Mouse (Mus musculus): ENCODE results near the gene Letm1. TPM values are rescaled to one million over a fixed set of nuclear protein-coding genes. Genes with fewer than 3 reads are reported as not detected.
A peak's percentile ranks its signal among the peaks of the same experiment; 100 is the strongest.

The Letm1 gene
- polyA plus RNA-seq, 1 experiment = 33.8 TPM

GRCm38 (mm10) chr5:33730516-33730915 lies 52.1 kb downstream of the Letm1 start:
- Histone ChIP-seq H3K36me3 (ENCODE audit: control insufficient read depth, insufficient read depth, low read length) (no peaks in the 10 kb centered on the region), H3K27ac (ENCODE audit: insufficient read depth, low read length) (no peak overlapping the region), H3K4me1 (ENCODE audit: control insufficient read depth, insufficient read depth, insufficient read length) (no peaks in the 10 kb centered on the region), H3K4me3 (ENCODE audit: extremely low read depth, insufficient read depth, insufficient read length) (no peak overlapping the region), H3K27me3 (ENCODE audit: control insufficient read depth, insufficient read depth, low read length) (no peaks in the 10 kb centered on the region)
- no peak for DNase-seq (ENCODE audit: low read depth in 1 of 2, low spot score in 2 of 2)
- no peak for TF ChIP-seq POLR2A (IDR thresholded peaks at IDR 0.05; ENCODE audit: low read depth, low read length)
- no peak for TF ChIP-seq CTCF (IDR thresholded peaks at IDR 0.05; ENCODE audit: extremely low read depth, insufficient read depth, insufficient read length, insufficient replicate concordance)
- WGBS = 84% methylated on average over 5 of the region's 5 CpGs

GRCm38 (mm10) chr5:33728841-33729240 lies 53.8 kb downstream of the Letm1 start:
- no peaks in the 10 kb centered on the region for H3K36me3 ChIP-seq (ENCODE audit: control insufficient read depth, insufficient read depth, low read length)
- H3K27ac ChIP-seq (ENCODE audit: insufficient read depth, low read length) = no peak overlapping the region
- TF ChIP-seq POLR2A (IDR thresholded peaks at IDR 0.05; ENCODE audit: low read depth, low read length) (no peak), CTCF (IDR thresholded peaks at IDR 0.05; ENCODE audit: extremely low read depth, insufficient read depth, insufficient read length, insufficient replicate concordance) (no peak)
- DNase-seq (ENCODE audit: low read depth in 1 of 2, low spot score in 2 of 2) = no peak
- no peak overlapping the region for H3K4me3 ChIP-seq (ENCODE audit: extremely low read depth, insufficient read depth, insufficient read length)
- WGBS = 84% methylated on average over 7 of the region's 7 CpGs
- H3K27me3 ChIP-seq (ENCODE audit: control insufficient read depth, insufficient read depth, low read length) = 0 out of 2 replicates have a peak, but pooled peaks cover under 1% of the 10 kb centered on the region
- no peaks in the 10 kb centered on the region for H3K4me1 ChIP-seq (ENCODE audit: control insufficient read depth, insufficient read depth, insufficient read length)

GRCm38 (mm10) chr5:33726891-33727290 lies 55.7 kb downstream of the Letm1 start:
- TF ChIP-seq POLR2A (IDR thresholded peaks at IDR 0.05; ENCODE audit: low read depth, low read length) (no peak), CTCF (IDR thresholded peaks at IDR 0.05; ENCODE audit: extremely low read depth, insufficient read depth, insufficient read length, insufficient replicate concordance) (no peak)
- Histone ChIP-seq H3K27ac (ENCODE audit: insufficient read depth, low read length) (no peak overlapping the region), H3K27me3 (ENCODE audit: control insufficient read depth, insufficient read depth, low read length) (peaks cover 16% of the 10 kb centered on the region), H3K36me3 (ENCODE audit: control insufficient read depth, insufficient read depth, low read length) (no peaks in the 10 kb centered on the region), H3K4me1 (ENCODE audit: control insufficient read depth, insufficient read depth, insufficient read length) (peaks cover 14% of the 10 kb centered on the region), H3K4me3 (ENCODE audit: extremely low read depth, insufficient read depth, insufficient read length) (no peak overlapping the region)
- 50% methylated on average over 1 of the region's 1 CpGs for WGBS
- no peak for DNase-seq (ENCODE audit: low read depth in 1 of 2, low spot score in 2 of 2)

- no peak for TF ChIP-seq POLR2A (IDR thresholded peaks at IDR 0.05; ENCODE audit: low read depth, low read length)
- TF ChIP-seq CTCF (IDR thresholded peaks at IDR 0.05; ENCODE audit: extremely low read depth, insufficient read depth, insufficient read length, insufficient replicate concordance) = no peak
Observed at GRCm38 (mm10) chr5:33726081-33726647, 56.5 kb downstream of the Letm1 start.

GRCm38 (mm10) chr5:33723641-33724465 lies 58.8 kb downstream of the Letm1 start:
- H3K4me3 ChIP-seq (ENCODE audit: extremely low read depth, insufficient read depth, insufficient read length) = no peak overlapping the region
- TF ChIP-seq POLR2A (IDR thresholded peaks at IDR 0.05; ENCODE audit: low read depth, low read length) (no peak), CTCF (IDR thresholded peaks at IDR 0.05; ENCODE audit: extremely low read depth, insufficient read depth, insufficient read length, insufficient replicate concordance) (no peak)
- H3K4me1 ChIP-seq (ENCODE audit: control insufficient read depth, insufficient read depth, insufficient read length) = peaks cover 14% of the 10 kb centered on the region
- no peak for DNase-seq (ENCODE audit: low read depth in 1 of 2, low spot score in 2 of 2)
- H3K27me3 ChIP-seq (ENCODE audit: control insufficient read depth, insufficient read depth, low read length) = peaks cover 21% of the 10 kb centered on the region
- 38% methylated on average over 36 of the region's 36 CpGs for WGBS
- H3K36me3 ChIP-seq (ENCODE audit: control insufficient read depth, insufficient read depth, low read length) = no peaks in the 10 kb centered on the region
- no peak overlapping the region for H3K27ac ChIP-seq (ENCODE audit: insufficient read depth, low read length)

More at GRCm38 (mm10) chr5:33726081-33726647, 56.5 kb downstream of the Letm1 start:
- peaks cover 14% of the 10 kb centered on the region for H3K4me1 ChIP-seq (ENCODE audit: control insufficient read depth, insufficient read depth, insufficient read length)
- no peak overlapping the region for H3K4me3 ChIP-seq (ENCODE audit: extremely low read depth, insufficient read depth, insufficient read length)
- H3K36me3 ChIP-seq (ENCODE audit: control insufficient read depth, insufficient read depth, low read length) = no peaks in the 10 kb centered on the region
- no peak overlapping the region for H3K27ac ChIP-seq (ENCODE audit: insufficient read depth, low read length)
- WGBS = 85% methylated on average over 7 of the region's 7 CpGs
- peaks cover 21% of the 10 kb centered on the region for H3K27me3 ChIP-seq (ENCODE audit: control insufficient read depth, insufficient read depth, low read length)
- no peak for DNase-seq (ENCODE audit: low read depth in 1 of 2, low spot score in 2 of 2)

- WGBS = 1% methylated on average over 61 of the region's 61 CpGs
- H3K27ac ChIP-seq (ENCODE audit: insufficient read depth, low read length) = no peak overlapping the region
- H3K27me3 ChIP-seq (ENCODE audit: control insufficient read depth, insufficient read depth, low read length) = peaks cover 21% of the 10 kb centered on the region
- H3K36me3 ChIP-seq (ENCODE audit: control insufficient read depth, insufficient read depth, low read length) = no peaks in the 10 kb centered on the region
- peak overlapping the region; percentile 58; the same call in 1 of the 2 replicates for H3K4me3 ChIP-seq (ENCODE audit: extremely low read depth, insufficient read depth, insufficient read length)
- TF ChIP-seq POLR2A (IDR thresholded peaks at IDR 0.05; ENCODE audit: low read depth, low read length) (no peak), CTCF (IDR thresholded peaks at IDR 0.05; ENCODE audit: extremely low read depth, insufficient read depth, insufficient read length, insufficient replicate concordance) (no peak)
- DNase-seq (ENCODE audit: low read depth in 1 of 2, low spot score in 2 of 2) = no peak
- peaks cover 14% of the 10 kb centered on the region for H3K4me1 ChIP-seq (ENCODE audit: control insufficient read depth, insufficient read depth, insufficient read length)
Observed at GRCm38 (mm10) chr5:33723019-33723640, 59.5 kb downstream of the Letm1 start.

Measured in spleen, adult 2 months (tissue).